Mouse (Mus musculus): ENCODE data around the gene Cd22.

- TF ChIP-seq CTCF (IDR thresholded peaks at IDR 0.05; ENCODE audit: insufficient read depth, low read depth, low read length), result no peak
- no peak for TF ChIP-seq POLR2A (IDR thresholded peaks at IDR 0.05; ENCODE audit: insufficient read depth, low read depth, low read length)
These were observed 60.0 kb downstream of the Cd22 start for GRCm38 (mm10) chr7:30820131-30820530.

Data from olfactory bulb, adult 2 months (tissue).